36 mouse cellular contexts compared by ENCODE assay signal in genomic region chr17:3744402-3744801, GRCm38 (mm10). TPM values are rescaled to one million over a fixed set of nuclear protein-coding genes. Genes with fewer than 3 reads are reported as not detected.
"Had no signal": no experiment of that assay in that cellular context is flagged by ENCODE, and none has a peak within 500 bp of the region (broad histone marks: within the 10 kb centered on the region; RNA-seq: fewer than 3 reads in every experiment).

No protein-coding gene starts in this region.

- H3K9ac ChIP-seq: heart, embryonic 13.5 days; heart, embryonic 15.5 days; hindbrain, embryonic 12.5 days; hindbrain, embryonic 14.5 days; intestine, embryonic 15.5 days; kidney, embryonic 15.5 days; limb, embryonic 12.5 days; liver, embryonic 13.5 days had no signal

- H3K27ac ChIP-seq: gastrocnemius, adult 2 months; heart, adult 2 months; heart, embryonic 13.5 days; heart, embryonic 15.5 days; hindbrain, embryonic 10.5 days; hindbrain, embryonic 12.5 days; hindbrain, embryonic 14.5 days; intestine, embryonic 15.5 days; kidney, embryonic 15.5 days; kidney, postnatal 0 days; left cerebral cortex, adult 2 months; limb, embryonic 10.5 days; limb, embryonic 12.5 days; liver, embryonic 13.5 days had no signal

- H3K27me3 ChIP-seq: heart, embryonic 13.5 days; heart, embryonic 15.5 days; hindbrain, embryonic 12.5 days; intestine, embryonic 15.5 days; kidney, embryonic 15.5 days; limb, embryonic 12.5 days; liver, embryonic 13.5 days had no signal

- H3K4me1 ChIP-seq: heart, embryonic 13.5 days; heart, embryonic 15.5 days; hindbrain, embryonic 10.5 days; hindbrain, embryonic 12.5 days; intestine, embryonic 15.5 days; kidney, embryonic 15.5 days; limb, embryonic 10.5 days; limb, embryonic 12.5 days; liver, embryonic 13.5 days had no signal

- DNase-seq: gastrocnemius, adult 2 months; gastrocnemius, postnatal 10 days; gastrocnemius, postnatal 25 days; heart, adult 11 months; heart, adult 2 months; heart, postnatal 14 days; heart, postnatal 36 days; kidney, adult 11 months; kidney, adult 2 months; kidney, adult 9 months; kidney, postnatal 14 days; kidney, postnatal 36 days; layer of hippocampus, adult 9-11 months; liver; liver, embryonic 13.5 days had no signal

- ATAC-seq: hindbrain, embryonic 16.5 days; intestine, embryonic 15.5 days had no signal

- H3K4me3 ChIP-seq: gastrocnemius, adult 2 months; heart, adult 2 months; heart, embryonic 13.5 days; heart, embryonic 15.5 days; hindbrain, embryonic 10.5 days; hindbrain, embryonic 12.5 days; intestine, embryonic 15.5 days; kidney, embryonic 15.5 days; left cerebral cortex, adult 2 months; limb, embryonic 10.5 days; limb, embryonic 12.5 days; liver, embryonic 13.5 days had no signal

- H3K36me3 ChIP-seq: heart, embryonic 13.5 days; heart, embryonic 15.5 days; hindbrain, embryonic 10.5 days; hindbrain, embryonic 12.5 days; intestine, embryonic 15.5 days; kidney, embryonic 15.5 days; limb, embryonic 10.5 days; limb, embryonic 12.5 days; liver, embryonic 13.5 days had no signal

- H3K4me2 ChIP-seq: heart, embryonic 11.5 days; heart, embryonic 13.5 days; heart, embryonic 15.5 days; hindbrain, embryonic 12.5 days; hindbrain, embryonic 14.5 days; intestine, embryonic 15.5 days; kidney, embryonic 15.5 days; limb, embryonic 12.5 days; liver, embryonic 11.5 days; liver, embryonic 13.5 days had no signal

- H3K9me3 ChIP-seq: heart, embryonic 13.5 days; heart, embryonic 15.5 days; hindbrain, embryonic 10.5 days; hindbrain, embryonic 12.5 days; intestine, embryonic 15.5 days; kidney, embryonic 15.5 days; limb, embryonic 10.5 days; limb, embryonic 12.5 days; liver, embryonic 13.5 days had no signal

RNA-seq across cellular contexts. Expression of gene Nox3, which starts 48.3 kb away (rescaled TPM):
- total RNA-seq: gastrocnemius, adult 2 months; gastrocnemius, postnatal 10 days; gastrocnemius, postnatal 25 days; gastrocnemius, postnatal 4 days; heart, adult 2 months; heart, postnatal 14 days; heart, postnatal 36 days; layer of hippocampus, adult 18-20 months; layer of hippocampus, adult 8-10 months; layer of hippocampus, postnatal 25 days had no signal
- polyA plus RNA-seq: heart, adult 2 months; heart, embryonic 11.5 days; heart, embryonic 13.5 days; heart, embryonic 15.5 days; heart, postnatal 0 days; hindbrain, embryonic 10.5 days; hindbrain, embryonic 14.5 days; hindbrain, embryonic 16.5 days; intestine, embryonic 15.5 days; kidney, adult 2 months; kidney, embryonic 15.5 days; kidney, postnatal 0 days; large intestine, adult 2 months; limb, embryonic 10.5 days; limb, embryonic 12.5 days; limb, embryonic 14.5 days; liver, embryonic 11.5 days; liver, embryonic 13.5 days had no signal
